Mouse (Mus musculus) stomach, postnatal 0 days (tissue): ENCODE measurements at regions not wholly inside any gene's neighbourhood (a gene's known extent, or its start where the extent isn't known, plus 50 kb on each side); places are given as distances from the start of the nearest gene placed in this dataset.

Source experiments
- CTCF ChIP-seq: IDR thresholded peaks from 2 replicates; pipeline ENCODE4 v1.5.1; 2016; ENCODE audit warnings: antibody characterized with exemption, low read depth, mild to moderate bottlenecking, moderate library complexity
- EP300 ChIP-seq: optimal IDR thresholded peaks from 2 replicates; pipeline ENCODE3; 2016; ENCODE audit warnings: antibody characterized with exemption

- no peak for TF ChIP-seq CTCF
- TF ChIP-seq EP300 = no peak
These were observed 92.4 kb upstream of the Atp1b1 start for GRCm38 (mm10) chr1:164550596-164550995.
